Mouse (Mus musculus) brain, embryonic 14.5 days (tissue): ENCODE measurements around the gene Vps25.

ENCODE experiments used
- CTCF ChIP-seq: fragments of 200-500 bp; IDR thresholded peaks from 2 replicates; pipeline ENCODE4 v1.5.1; 2012; ENCODE audit warnings: inconsistent platforms, mild to moderate bottlenecking, moderate library complexity, borderline replicate concordance; ENCODE audit not compliant: insufficient read depth, insufficient read length; ENCODE audit errors: extremely low read depth
- POLR2A ChIP-seq: fragments of 200-500 bp; IDR thresholded peaks from 2 replicates; pipeline ENCODE4 v1.6.1; 2012; ENCODE audit warnings: mild to moderate bottlenecking, inconsistent platforms, borderline replicate concordance; ENCODE audit not compliant: poor library complexity, insufficient read depth, insufficient read length, severe bottlenecking; ENCODE audit errors: extremely low read depth

DNA sequence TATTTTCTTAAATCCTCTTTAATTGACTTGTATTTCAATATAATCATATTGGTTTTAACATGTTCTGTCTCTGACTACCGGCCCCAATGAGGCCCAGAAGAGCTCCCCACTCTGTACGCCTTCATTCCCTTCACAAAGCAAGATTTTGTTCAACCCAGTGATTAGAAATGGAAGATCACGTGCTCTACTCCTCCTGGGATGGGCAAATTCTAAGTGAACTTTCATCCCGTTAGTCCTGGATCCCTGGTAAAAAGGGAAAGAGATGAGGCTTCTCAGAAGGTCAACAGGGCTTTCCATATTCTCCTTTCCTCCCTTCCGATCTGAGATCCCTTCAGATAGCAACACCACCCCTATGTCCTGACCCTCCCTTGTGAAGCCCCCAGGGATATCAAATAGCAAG is 23.0 kb upstream of the Vps25 start:
- TF ChIP-seq CTCF (no peak), POLR2A (no peak)
